Mouse (Mus musculus): ENCODE results near the gene Tmem259. TPM values are rescaled to one million over a fixed set of nuclear protein-coding genes. Genes with fewer than 3 reads are reported as not detected.
"Not testable (repeated sequence)": the region's sequence is repeated elsewhere in the genome, so short reads cannot be mapped to it uniquely, and the experiment has no call there.

Tmem259 gene
- total RNA-seq, 4 experiments from 2014 or later, result 67.9 to 81.4 (median 74.4) TPM

DNA sequence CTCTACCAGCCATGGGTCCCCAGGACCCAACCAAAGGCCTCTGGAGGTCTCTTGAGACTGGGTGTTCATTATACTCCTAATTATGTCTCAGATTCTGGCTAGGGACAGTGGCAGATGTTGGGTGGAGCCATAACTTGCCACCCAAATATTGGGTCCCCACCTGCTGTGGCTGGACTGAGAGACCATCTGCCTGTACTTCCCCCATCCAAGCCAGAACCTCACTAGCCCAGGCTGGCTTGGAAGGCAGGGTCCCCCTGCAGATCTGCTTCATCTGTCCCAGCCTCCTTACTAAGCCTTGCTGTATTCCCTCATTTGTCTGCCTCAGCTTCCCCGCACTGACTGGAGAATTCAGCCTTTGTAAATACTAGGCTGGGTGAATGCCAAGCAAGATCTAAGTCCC, 15.9 kb downstream of the Tmem259 start:
- no peak for DNase-seq (ENCODE audit: low spot score in 2 of 2)

DNA sequence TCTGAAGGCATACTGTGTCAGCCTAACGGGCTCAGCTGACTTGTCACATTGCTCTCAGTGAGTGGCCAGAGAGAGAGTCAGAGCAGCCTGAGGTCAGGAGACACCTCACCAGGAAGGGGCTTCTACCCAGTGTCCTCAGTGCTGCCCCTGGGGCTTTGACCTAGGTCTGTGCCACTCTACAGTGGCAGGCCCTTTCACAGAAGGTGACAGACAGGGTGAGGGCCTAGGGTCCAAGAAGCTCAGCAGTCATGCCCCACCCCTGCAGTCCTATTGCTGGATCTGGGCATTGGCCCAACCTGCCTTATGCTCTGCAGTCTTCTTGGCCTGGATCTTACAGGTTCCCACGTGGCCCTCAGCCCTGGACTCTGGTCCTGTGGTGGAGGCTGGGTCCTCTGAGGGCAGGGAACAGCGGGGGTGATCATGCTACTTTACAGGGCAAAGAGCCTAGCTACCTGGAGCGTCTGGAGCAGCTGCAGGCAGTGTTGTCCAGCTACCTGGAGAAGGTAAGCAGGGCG, 17.2 kb downstream of the Tmem259 start:
- DNase-seq (ENCODE audit: low spot score in 2 of 2), result peak in 1 of 2 experiments; percentile 59

DNA sequence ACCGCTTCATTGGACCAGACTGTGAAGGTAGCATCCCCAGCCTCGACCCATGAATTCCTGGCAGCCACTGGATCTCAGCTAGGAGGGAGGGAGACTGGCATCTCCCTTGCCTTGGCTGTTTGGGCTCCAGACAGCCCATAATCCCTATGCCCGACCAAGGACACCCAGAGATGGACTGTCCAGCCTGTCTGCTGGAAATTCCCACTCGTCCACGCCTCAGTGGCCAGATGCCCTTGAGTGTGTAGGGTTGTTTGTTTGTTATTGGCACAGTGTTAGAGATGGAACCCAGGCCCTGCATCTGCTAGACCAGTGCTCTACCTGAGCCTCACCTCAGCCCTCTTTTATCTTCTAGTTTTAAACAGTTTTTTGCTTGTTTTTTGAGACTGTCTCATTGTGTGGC, 18.8 kb downstream of the Tmem259 start:
- no peak for DNase-seq (ENCODE audit: low spot score in 2 of 2)

DNA sequence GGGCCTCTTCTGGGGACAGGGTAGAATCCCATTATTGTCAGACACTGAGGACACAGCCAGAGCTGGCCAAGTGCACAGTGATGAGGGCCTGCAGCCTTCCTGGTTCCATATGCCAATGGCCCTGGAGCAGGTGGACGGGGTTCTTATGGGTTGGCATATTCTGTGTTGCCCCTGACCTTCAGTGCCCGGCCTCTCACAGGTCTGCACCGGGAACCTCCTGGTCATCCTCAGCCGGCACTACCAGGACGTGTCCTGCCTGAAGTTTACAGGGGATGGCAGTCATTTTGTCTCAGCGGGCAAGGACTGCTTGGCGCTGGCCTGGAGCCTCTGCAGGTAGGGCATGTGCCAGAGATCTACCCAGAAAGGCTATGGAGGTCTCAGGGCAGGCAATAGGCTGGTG, 19.4 kb downstream of the Tmem259 start:
- no peak for DNase-seq (ENCODE audit: low spot score in 2 of 2)

DNA sequence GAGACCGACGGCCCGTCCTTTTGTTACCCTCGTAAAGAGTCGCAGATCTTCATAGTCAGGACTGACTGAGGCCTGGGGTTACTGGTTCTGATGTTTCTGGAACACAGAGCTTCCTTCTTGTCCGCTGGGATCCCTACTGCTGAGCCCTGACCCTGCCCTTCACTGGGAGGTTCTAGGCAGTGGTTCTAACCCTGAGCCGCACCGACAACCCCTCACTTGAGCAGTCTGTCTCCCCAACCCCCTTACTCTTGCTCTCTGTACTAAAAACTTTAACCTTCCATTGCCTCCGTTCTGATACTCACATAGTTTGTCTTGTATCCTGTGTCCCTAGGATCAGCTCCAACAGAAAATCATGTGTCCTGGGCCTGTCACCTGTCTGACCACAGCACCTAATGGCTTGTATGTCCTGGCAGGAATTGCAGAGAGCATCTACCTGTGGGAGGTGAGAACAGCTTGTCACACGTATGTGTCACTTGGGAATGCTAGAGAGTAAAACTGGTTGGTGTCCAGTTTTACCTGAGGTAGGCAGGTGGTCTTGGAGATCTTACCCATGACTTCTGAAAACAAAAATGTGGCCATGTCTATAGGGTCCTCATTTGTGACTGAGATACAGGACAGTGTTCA, 23.3 kb downstream of the Tmem259 start:
- DNase-seq (ENCODE audit: low spot score in 2 of 2), result no peak

DNA sequence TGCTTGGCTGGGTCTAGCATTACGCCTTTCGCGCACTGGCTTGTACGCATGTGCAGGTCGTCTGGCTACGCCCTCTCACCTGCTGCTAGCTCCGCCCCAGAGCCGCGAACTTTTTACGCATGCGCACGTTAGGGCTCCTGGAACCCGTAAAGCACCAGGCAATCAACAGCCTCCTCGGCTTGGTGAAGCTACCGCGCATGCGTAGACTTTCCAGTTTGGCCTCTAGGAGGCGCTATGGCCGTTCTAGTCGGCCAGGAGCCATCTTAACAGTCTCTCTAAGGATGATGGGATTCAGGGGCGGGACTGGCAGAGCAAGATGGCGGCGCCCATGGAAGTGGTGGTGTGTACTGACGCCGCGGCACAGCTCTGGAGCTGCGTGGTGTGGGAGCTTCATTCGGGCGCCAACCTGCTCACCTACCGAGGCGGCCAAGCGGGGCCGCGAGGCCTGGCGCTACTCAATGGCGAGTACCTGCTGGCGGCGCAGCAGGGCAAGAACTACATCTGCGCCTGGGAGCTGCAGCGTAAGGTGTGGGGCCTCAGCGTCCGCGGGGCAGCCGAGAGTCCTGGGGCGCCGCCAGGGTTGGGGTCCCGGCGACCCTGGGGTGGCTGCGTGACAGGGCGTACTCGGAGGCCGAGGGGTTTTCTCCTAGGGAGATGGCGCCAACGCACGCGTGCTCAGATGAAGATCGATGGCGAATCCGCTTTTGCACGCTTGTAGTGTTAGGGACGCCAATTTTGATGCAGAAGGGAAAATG, 24.1 kb downstream of the Tmem259 start, which contains the start of gene Wdr18:
Gene Wdr18 (plus strand): TSS at position 306 of the 755 bp plus-strand sequence.
- DNase-seq (ENCODE audit: low spot score in 2 of 2), result peak; percentile 98 to 99

DNA sequence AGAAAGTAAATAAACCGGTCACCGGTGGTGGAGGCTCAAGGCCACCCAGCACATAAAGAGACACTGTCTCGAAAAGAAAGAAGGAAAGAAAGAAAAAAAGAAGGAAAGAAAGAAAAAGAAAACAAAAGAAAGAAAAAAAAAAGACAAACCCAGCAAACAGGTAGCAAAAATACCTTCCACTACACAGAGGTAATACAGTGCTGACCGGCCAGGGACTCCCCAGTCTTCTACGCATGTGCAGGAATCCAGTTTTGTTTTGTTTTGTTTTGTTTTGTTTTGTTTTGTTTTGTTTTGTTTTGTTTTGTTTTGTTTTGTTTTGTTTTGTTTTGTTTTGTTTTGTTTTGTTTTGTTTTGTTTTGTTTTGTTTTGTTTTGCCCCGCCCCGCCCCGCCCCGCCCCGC, 24.7 kb downstream of the Tmem259 start:
- DNase-seq (ENCODE audit: low spot score in 2 of 2), result not testable (repeated sequence)

DNA sequence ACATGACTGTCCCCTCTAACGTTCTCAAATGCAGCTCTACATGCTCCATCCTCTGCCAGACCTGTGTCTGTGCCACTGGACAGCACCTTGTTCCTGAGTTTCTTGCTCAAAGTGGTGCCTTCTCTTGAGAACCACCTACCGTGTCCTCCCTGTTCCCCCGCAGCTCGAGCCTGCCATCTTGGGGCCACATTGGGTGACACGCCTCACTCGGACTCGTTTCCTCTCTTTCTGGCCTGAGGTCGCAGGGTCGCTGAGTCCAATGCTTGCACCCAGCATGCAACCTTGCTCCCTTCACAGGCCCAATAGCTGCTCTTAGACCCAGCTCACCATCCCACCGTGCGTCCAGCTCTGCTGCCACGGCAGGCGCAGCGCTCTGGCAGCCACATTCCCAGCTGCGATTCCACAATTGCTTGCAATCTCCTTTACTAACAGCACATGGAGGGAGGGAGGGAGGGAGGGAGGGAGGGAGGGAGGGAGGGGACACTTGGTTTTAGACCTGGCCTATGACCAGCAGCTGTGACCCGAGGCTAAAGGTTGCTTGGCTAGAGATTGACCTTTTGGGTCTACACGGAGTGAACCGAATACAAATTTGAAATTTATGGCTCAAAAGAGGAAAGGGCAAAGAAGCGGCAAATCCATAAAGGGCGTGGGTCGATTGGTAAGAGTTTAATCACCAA, 25.9 kb downstream of the Tmem259 start:
- DNase-seq (ENCODE audit: low spot score in 2 of 2), result peak; percentile 63 to 67

DNA sequence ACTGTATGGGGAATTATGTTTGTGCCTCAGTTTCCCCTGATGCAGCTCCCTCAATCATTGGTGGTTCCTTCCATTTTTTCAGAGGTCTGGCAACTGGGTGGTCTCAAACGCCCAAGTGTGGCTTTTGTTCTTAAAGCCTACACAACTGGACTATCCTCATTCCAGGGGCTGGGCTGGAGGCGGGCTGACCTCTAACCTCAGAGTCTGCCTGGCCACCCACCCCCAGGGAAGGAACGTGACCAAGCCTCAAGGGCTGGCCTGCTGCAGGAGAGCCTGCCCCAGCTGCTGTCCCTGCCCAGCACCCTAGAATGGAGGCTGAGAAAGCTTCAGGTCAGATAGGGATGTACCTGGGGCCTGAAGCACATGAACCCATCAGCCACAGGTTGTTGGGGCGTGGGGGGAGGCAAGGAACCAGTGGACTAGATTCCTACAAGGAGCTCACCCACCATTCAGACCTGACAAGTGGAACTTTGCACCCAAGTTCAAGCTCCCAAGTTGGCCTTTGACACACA, 27.4 kb downstream of the Tmem259 start:
- DNase-seq (ENCODE audit: low spot score in 2 of 2), result no peak

DNA sequence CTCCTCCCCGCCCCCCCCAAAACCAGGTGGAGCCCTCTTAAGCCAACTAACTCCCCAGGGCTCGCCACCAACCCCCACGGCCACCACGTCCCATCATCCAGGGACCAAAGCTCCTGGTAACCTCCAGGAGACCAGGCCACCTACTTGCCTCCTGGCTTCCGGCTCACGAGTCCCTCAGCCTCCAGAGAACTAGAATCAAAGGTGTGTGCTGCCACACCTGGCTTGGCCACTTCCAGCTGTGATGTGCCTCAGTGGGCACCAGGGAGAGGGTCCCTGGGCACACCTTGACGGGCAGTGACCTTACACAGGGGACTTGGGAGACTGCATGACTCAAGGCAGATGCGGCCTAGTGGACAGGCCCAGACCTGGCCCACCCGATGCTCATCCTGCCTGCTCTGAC, 28.4 kb downstream of the Tmem259 start:
- no peak for DNase-seq (ENCODE audit: low spot score in 2 of 2)

DNA sequence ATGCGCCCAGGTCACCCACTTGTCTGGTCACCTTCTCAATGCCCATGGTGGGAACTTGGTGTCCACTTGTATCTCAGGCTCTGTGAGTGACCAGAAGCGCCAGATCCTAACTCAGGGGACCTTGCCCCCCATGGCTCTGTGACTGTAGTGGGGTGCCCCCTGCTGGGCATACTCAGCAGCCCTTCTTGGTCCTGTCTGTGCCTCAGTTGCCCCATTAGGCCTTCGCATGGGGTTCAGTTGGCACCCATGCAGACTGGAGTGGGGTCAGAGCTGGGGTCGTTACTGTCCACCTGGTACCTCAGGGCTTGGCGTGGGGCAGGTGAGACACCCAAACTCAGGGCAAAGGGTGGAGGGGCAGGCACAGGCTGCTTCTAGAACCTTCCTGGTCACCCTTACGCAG, 30.2 kb downstream of the Tmem259 start:
- no peak for DNase-seq (ENCODE audit: low spot score in 2 of 2)

DNA sequence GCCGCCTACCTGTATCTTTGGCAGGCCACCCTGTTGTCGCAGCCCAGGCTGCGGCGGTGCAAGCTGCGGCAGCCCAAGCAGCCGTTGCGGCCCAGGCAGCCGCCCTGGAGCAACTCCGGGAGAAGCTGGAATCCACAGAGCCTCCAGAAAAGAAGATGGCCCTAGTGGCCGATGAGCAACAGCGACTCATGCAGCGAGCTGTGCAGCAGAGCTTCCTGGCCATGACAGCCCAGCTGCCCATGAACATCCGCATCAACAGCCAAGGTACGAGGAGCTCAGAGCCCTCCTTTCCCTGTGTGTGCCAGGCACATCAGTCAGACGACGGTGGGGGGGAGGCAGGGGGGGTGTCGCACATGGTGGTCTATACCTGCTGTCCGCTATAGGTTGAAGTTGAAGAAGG, 33.5 kb downstream of the Tmem259 start:
- no peak for DNase-seq (ENCODE audit: low spot score in 2 of 2)

DNA sequence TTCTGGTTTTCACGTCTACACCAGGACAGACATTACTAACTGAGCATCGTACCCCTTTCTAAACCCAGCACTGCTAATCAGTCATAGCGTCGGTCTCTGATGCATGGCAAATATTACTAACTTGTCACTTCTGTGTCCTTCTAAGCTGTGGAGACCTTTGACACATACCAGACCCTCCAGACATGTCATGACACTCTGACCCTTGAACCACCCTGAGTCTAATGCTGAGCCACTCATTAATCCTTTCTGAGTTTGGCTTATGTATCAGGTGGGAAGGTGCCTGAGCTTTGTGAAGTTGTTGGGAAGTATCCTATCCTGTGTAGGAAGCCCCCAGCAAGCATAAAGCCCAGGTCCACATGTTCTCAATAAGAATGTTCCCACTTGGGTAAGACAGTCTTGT, 34.3 kb downstream of the Tmem259 start:
- DNase-seq (ENCODE audit: low spot score in 2 of 2), result no peak

DNA sequence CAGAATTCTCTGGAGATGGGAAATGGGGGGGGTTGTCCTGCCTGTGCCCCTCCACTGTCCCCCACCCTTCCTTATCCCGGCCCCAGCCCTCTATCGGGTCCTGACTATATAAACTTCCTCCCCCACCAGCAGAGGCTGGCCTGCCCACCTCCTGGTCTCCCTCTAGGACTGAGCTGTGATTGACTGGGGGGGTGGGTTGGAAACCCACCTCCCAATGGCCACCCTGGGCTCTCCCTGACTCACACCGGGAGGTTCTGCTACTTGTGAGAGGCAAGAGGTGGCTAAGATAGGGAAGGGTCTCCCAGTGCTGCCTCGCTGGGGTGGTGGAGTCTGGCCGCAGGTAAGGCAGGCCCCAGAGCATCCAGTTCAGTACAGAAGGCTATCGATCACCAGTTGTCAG, 36.6 kb downstream of the Tmem259 start:
- no peak for DNase-seq (ENCODE audit: low spot score in 2 of 2)

DNA sequence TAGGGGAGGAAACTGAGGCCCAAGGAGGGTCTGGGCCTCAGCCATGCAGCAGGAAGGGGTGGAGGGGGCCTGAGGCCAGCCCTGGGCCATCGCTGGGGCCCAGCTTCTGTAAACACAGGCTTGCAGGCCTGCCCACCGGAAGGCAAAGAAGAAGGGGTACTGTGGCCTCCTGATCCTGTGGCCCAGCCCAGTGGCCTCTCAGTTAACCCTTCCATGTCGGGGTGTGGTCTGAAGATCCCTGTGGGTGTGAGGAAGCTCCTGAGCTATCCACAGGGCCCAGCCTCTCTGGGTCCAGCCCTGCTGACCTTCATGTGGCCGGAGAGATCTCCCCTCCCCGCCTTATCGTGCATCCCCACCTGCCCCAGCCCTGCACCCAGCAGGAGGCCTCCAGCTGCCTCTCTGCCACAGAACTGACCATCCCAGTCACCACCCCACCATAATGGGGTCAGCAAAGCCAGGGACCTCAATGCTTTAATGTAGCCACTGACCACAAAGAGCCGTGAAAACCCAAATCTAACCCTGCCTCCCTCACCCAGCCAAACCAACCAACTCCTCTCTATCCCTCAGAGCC, 37.3 kb downstream of the Tmem259 start:
- DNase-seq (ENCODE audit: low spot score in 2 of 2), result no peak

DNA sequence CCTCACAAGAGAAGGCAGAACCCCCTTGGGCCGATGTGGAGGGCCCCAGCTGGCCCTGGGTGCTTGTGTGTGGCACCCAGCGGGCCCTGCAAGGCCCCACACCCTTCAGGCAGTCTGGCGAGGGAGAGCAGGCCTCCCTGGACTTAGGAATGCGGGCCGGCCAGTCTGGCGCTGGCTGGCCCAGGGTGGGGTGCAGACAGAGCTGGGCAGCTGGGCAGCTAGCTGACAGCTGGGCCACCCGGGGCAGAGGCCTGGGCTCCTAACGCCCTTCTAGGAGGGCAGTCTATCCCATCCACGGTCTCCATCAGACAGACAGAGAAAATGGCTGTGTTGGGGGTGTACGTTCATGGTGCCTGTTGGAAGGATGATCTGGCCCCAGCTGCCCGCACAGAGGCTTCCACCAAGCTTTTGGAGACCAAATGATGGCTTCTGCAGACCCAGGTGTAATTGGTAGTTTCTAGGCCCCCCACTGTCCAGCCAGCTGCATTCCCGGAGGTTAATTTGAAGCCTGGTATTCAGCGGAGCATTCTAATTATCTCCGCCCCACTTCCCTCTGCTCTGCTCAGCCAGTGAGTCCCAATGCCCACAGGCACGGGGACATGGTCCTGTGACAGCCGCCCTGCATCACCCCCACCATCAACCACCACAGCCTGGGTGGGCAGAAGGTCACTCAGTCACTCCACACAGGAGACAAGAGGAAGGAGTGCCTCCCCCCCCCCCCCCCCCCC, 38.5 kb downstream of the Tmem259 start:
- no peak for DNase-seq (ENCODE audit: low spot score in 2 of 2)

DNA sequence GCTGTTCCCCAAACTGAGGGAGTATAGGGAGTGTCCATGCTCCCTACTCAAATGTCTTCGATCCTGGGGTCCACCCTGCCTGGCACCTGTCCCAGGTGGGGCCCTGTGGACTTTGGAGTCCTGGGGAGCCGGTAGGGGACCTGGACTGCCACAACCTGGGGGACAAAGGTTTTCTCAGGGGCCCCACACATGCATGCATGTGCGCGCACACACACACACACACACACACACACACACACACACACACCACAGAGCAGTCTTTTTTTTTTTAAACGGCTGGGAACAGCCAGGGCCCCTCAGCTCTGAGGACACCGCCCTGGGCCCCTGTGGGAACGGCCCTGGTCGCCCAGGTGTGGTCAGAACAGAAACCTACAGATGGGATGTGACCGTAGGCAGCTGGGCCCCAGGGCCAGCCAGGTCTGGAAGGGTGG, 40.6 kb downstream of the Tmem259 start:
- DNase-seq (ENCODE audit: low spot score in 2 of 2), result no peak

DNA sequence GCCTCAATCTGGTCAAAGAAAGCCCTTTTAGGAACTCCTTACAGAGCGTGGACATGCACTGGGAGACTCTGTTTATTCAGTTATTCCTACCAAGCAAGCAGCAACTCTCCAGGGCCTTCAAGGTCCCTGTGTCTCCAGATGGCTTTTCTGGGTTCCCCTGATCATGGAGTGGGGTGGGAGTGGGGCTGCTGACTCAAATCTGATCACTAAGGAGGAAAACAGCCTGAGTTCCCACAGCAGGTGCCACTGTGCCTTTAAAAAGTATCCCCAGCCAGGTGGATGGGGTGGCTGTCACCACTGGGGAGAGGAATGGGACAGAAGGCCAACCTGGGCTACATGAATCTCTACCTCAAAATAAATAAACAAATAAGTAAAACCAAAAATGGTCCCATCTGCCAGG, 41.1 kb downstream of the Tmem259 start:
- DNase-seq (ENCODE audit: low spot score in 2 of 2), result no peak

DNA sequence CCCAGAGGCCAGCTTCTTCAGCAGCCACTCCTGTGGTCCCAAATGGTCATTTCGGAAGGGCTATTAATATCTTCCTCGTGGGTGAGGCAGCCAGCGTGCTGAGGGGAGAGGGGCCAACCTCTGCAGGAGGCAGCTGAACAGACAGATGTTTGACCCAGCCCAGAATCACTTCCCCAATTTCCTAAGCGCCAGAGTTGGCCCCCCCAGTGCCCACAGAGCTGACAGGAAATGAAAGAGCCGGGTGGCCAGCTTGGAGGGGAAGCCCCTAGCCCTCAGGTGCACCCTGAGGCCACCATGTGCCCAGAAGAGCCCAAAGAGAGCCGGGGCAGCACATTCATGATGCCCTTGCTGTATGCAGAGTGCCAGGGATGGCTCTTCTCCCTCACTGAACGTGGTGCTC, 43.4 kb downstream of the Tmem259 start:
- no peak for DNase-seq (ENCODE audit: low spot score in 2 of 2)

DNA sequence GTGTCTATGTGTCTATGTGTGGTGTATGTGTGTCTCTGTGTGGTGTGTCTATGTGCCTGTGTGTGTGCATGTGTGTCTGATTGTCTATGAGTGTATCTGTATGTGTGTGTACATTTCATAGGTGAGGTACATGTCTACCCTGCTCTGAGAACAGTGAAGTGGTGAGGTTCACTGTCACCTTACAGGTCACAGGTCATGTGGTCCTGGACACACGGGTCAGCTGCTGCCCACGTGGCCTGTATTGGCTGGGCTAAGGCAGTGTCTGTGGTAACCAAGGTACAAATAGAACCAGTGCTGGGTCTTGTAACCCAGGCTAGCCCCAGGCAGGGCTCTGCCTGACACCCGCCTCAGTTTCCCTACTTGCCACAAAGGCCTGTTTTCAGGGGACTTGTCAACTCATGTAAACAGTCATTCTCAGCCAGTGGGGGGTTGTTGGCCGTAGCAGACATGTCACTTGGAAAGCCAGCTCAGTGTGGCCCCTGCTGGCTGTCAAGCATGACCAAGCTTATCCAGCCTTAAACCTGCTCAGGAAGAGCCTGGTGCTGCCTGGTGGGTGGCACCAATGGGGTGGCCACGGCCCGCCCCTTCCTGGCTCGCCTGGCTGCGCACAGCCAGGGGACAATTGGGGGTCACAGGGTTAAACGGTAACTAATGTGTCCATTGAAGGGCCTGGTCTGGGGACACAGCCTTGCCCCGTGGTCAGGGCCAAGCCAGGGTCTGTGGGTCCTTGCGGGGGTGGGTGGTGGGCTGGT, 46.2 kb downstream of the Tmem259 start:
- DNase-seq (ENCODE audit: low spot score in 2 of 2), result no peak
